Mouse (Mus musculus) embryonic fibroblast, embryonic 13.5 days (primary cell): ENCODE results near the gene Phf5a. TPM values are rescaled to one million over a fixed set of nuclear protein-coding genes. Genes with fewer than 3 reads are reported as not detected.
"Not testable (repeated sequence)": the region's sequence is repeated elsewhere in the genome, so short reads cannot be mapped to it uniquely, and the experiment has no call there.

ENCODE experiments used
- H3K27ac ChIP-seq: 2 replicates; pipeline ENCODE4 v1.5.1; 2012; ENCODE audit warnings: low read length, control low read depth, inconsistent platforms; ENCODE audit not compliant: insufficient read depth
- H3K4me1 ChIP-seq: 2 replicates; pipeline ENCODE4 v1.6.1; 2011; ENCODE audit warnings: low read length; ENCODE audit not compliant: control insufficient read depth, insufficient read depth
- H3K4me3 ChIP-seq: 2 replicates; pipeline ENCODE4 v1.5.1; 2011; ENCODE audit warnings: mild to moderate bottlenecking, control low read depth, low read length; ENCODE audit not compliant: insufficient read depth
- CTCF ChIP-seq: IDR thresholded peaks from 2 replicates; pipeline ENCODE4 v1.5.1; 2011; ENCODE audit warnings: mild to moderate bottlenecking, control low read depth, low read length, moderate library complexity, borderline replicate concordance; ENCODE audit not compliant: insufficient read depth
- POLR2A ChIP-seq: IDR thresholded peaks from 2 replicates; pipeline ENCODE4 v1.6.1; 2011; ENCODE audit warnings: low read depth, mild to moderate bottlenecking, control low read depth, low read length, moderate library complexity
- polyA plus RNA-seq: library from polyadenylated mRNA; stranded (reverse); fragments of >200 nt; gene quantifications from 2 replicates; pipeline ENCODE4 v1.2.4, GENCODE M21; 2011; ENCODE audit warnings: low read depth; ENCODE audit not compliant: missing spikeins, insufficient read length

Gene Phf5a
- polyA plus RNA-seq, result 53.0 and 71.3 TPM in 2 replicates

DNA sequence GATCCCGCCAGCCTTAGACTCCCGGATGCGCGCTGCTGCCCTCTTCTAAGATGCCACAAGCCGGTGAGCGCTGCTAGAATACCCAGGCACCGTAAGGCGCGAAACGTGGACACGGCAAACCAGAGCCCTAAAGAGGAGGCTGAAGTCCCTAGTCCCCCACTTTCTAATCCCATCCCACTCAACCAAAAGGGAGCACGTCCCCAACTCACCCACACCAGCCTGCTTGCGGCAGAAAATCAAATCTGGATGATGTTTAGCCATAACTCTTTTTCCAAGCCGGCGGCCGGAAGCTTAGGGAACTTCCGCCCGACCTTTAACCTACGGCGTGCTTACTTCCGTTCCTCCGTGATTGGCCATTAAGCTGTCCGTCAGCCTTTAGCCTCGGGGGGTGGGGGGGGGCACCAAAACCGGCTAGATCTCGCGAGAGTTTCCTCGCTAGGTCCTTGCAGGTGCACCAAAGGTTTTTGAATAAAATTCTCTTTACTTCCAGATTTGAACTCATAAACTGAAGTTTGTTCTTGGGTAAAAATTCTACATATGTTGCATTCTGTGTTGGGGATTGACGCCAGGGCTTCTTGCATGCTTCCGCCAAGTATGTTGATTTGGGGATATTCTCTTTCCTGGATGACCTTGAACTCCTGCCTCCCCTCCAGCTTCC, at the start of gene Phf5a:
Gene Phf5a, minus strand, starts transcription at position 308 of the 658 bp plus-strand sequence.
- no peaks in the 10 kb centered on the region for H3K4me1 ChIP-seq

DNA sequence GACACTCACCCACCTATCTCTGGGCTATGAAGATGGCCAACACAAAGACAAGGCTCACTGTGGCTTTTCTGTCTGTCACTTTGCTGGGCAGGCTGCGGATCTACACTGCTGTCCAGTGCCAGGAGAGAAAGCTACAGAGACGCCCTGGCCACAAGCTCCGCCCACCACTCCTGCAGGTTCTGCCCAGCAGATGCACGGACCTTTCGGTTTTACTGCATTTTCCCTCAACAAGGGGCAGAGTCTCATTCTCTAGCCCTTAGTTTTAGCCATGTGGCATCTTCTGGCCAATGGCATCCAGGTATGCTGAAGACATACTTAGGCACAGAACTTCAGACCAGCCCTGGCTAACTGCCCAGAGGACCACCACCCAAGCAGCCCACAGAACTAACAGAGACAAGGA, 49.5 kb upstream of the Phf5a start:
- H3K4me3 ChIP-seq, result no peak overlapping the region
- H3K27ac ChIP-seq, result no peak overlapping the region
- H3K4me1 ChIP-seq, result no peaks in the 10 kb centered on the region; the same call in 1 of the 2 replicates
- TF ChIP-seq POLR2A (no peak), CTCF (no peak)

More for the DNA sequence above, at the start of gene Phf5a:
- peak within 1 kb of the TSS; percentile 98 for H3K27ac ChIP-seq
- peak within 1 kb of the TSS; percentile 73 for H3K4me3 ChIP-seq
- TF ChIP-seq POLR2A, result 0 out of 2 replicates have a peak, but pooled peaks have one; percentile 48
- no peak for TF ChIP-seq CTCF

GRCm38 (mm10) chr15:81920546-81921217, 49.0 kb upstream of the Phf5a start:
- Histone ChIP-seq H3K4me3 (no peak overlapping the region), H3K27ac (no peak overlapping the region), H3K4me1 (no peaks in the 10 kb centered on the region; the same call in 1 of the 2 replicates)
- TF ChIP-seq CTCF, result no peak
- TF ChIP-seq POLR2A, result no peak

DNA sequence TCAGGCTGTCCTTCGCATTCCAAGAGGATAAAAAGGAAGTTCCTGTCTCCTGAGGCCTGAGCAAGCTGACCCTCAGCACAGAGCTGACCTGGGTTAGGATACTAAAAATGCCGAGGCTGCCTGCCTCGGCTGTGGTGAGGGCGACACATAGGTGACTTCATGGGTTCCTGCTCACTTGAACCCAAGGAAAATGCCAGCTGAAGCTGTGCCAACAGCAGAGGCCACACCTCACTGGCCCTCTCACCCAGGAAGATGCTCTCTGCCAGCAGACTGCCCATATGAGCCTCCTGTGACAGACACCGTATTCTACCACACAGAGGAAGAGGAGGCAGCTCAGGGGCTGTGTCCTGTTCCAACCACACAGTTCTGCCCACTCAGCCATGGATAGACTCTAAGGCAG, 47.4 kb upstream of the Phf5a start:
- Histone ChIP-seq H3K4me3 (no peak overlapping the region), H3K4me1 (no peaks in the 10 kb centered on the region), H3K27ac (no peak overlapping the region)
- TF ChIP-seq CTCF, result no peak
- no peak for TF ChIP-seq POLR2A

DNA sequence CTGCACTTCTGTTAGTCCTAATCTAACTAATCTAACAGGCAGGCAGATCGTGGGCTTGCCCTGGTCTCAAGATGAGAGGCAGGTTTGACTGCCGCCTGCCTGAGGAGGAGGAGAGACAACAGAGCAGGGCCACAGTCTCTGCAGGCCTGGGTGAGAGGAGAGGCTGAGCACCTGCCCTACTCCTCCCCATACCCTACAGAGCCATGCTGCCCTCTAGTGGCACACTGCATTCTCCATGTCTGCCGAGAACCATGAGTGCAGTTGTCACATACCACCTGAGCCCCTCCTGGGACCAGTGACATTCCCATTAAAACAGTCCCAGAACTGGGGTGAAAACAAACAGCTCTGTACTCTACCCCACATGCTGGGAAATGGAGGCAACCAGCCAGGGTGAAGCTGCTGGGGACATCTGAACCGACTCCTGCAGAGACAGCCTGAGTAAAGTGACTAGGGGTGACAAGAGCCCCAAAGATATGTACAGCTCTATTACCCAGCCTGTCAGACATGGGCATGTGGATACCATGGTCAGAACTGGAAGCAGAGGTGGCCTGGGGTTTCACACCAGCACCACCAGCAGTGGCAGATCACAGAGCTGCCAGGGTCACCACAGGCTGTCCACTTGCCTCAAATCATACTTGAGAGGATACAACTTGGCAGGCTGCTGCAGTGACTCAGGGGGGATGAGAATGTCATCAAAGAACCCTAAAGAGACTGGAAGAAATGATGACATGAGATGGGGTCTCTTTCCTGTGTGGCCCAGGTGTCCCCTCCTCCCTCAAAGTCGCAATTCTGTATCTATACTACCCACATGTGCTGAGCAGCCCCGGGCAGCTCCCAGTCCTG, 46.1 kb upstream of the Phf5a start:
- H3K4me1 ChIP-seq, result peaks cover 3% of the 10 kb centered on the region; the same call in 1 of the 2 replicates
- no peak overlapping the region for H3K4me3 ChIP-seq
- H3K27ac ChIP-seq, result no peak overlapping the region
- no peak for TF ChIP-seq POLR2A
- peak; percentile 99 for TF ChIP-seq CTCF

GRCm38 (mm10) chr15:81917201-81917600, 45.5 kb upstream of the Phf5a start:
- Histone ChIP-seq H3K4me1 (peaks cover 5% of the 10 kb centered on the region; the same call in 1 of the 2 replicates), H3K27ac (no peak overlapping the region), H3K4me3 (no peak overlapping the region)
- TF ChIP-seq CTCF (no peak), POLR2A (no peak)

DNA sequence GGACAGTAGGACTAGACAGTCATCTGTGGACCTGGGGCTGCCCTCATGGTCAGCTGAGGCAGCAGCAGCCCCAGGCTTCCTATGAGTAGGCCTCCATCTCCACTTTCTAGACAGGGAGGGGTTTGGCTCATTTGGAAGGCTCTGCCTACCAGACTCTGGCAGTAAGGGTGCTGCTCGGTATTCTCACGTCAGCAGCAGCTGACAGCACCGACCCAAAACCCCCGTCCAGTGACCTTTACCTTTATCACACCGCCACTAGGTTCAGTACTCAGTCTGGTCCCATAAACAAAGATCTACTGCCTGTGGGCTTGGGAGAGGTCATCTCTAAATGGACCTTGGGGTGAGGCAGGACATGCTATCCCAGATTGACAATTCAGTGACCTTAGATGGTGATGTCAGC, 44.0 kb upstream of the Phf5a start:
- Histone ChIP-seq H3K27ac (no peak overlapping the region), H3K4me1 (peaks cover 5% of the 10 kb centered on the region; the same call in 1 of the 2 replicates), H3K4me3 (no peak overlapping the region)
- TF ChIP-seq CTCF, result no peak
- TF ChIP-seq POLR2A, result no peak

DNA sequence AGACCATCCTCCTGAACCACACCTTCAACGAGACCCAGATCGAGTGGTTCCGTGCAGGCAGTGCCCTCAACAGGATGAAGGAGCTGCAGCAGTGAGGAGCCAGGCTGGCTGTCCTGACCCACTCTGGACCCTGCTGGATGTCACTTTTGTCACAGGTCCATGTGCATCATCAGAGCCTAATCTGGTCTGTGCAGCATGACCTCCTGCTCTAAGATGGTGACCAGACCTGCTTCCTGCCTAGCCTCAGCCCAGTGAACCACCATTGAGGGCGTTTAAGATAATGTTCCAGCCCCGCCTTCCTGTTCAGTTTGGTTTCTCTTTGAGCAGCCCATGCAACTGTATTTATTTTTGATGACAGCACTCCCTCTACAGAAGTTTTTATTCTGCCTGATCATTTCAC, 43.0 kb upstream of the Phf5a start:
- H3K27ac ChIP-seq, result no peak overlapping the region
- H3K4me3 ChIP-seq, result no peak overlapping the region
- peaks cover 5% of the 10 kb centered on the region; the same call in 1 of the 2 replicates for H3K4me1 ChIP-seq
- TF ChIP-seq POLR2A, result no peak

GRCm38 (mm10) chr15:81912498-81912897, 40.8 kb upstream of the Phf5a start:
- H3K27ac ChIP-seq, result peak overlapping the region; percentile 80

GRCm38 (mm10) chr15:81908767-81909166, 37.1 kb upstream of the Phf5a start:
- H3K4me3 ChIP-seq, H3K4me1 ChIP-seq, H3K27ac ChIP-seq: not testable (repeated sequence)

More at GRCm38 (mm10) chr15:81912498-81912897, 40.8 kb upstream of the Phf5a start:
- TF ChIP-seq POLR2A, result no peak
- TF ChIP-seq CTCF, result no peak
- H3K4me1 ChIP-seq, result peaks cover 5% of the 10 kb centered on the region; the same call in 1 of the 2 replicates
- H3K4me3 ChIP-seq, result no peak overlapping the region
